Mouse (Mus musculus) intestine, embryonic 15.5 days (tissue): ENCODE results near the gene Uqcrq. TPM values are rescaled to one million over a fixed set of nuclear protein-coding genes. Genes with fewer than 3 reads are reported as not detected.

Experiments used
- ATAC-seq: fragments of 200-750 bp; cut with Nextera tagmentation; 2 replicates; pipeline ENCODE4 v1.8.0; 2017; ENCODE audit warnings: moderate TSS enrichment, moderate library complexity
- H3K27ac ChIP-seq: fragments of 300-500 bp; sonication (generic); 2 replicates; pipeline ENCODE4 v1.5.1; 2015; ENCODE audit warnings: mild to moderate bottlenecking, inconsistent platforms
- H3K27me3 ChIP-seq: fragments of 300-500 bp; sonication (generic); replicated peaks from 2 replicates; pipeline ENCODE4 v1.6.1; 2015; ENCODE audit warnings: inconsistent platforms
- H3K36me3 ChIP-seq: fragments of 300-500 bp; sonication (generic); 2 replicates; pipeline ENCODE4 v1.6.1; 2015; ENCODE audit warnings: inconsistent platforms
- H3K4me1 ChIP-seq: fragments of 300-500 bp; sonication (generic); replicated peaks from 2 replicates; pipeline ENCODE4 v1.6.1; 2015; ENCODE audit warnings: inconsistent platforms
- H3K4me2 ChIP-seq: fragments of 300-500 bp; sonication (generic); replicated peaks from 2 replicates; pipeline ENCODE4 v1.6.1; 2015; ENCODE audit warnings: mild to moderate bottlenecking, inconsistent platforms
- H3K4me3 ChIP-seq: fragments of 300-500 bp; sonication (generic); replicated peaks from 2 replicates; pipeline ENCODE4 v1.5.1; 2015; ENCODE audit warnings: inconsistent platforms
- H3K9ac ChIP-seq: fragments of 300-500 bp; sonication (generic); 2 replicates; pipeline ENCODE4 v1.6.1; 2015; ENCODE audit warnings: inconsistent platforms
- H3K9me3 ChIP-seq: fragments of 300-500 bp; sonication (generic); 2 replicates; pipeline ENCODE4 v1.6.1; 2016; ENCODE audit warnings: inconsistent platforms
- WGBS: fragments of 180-500 bp; shearing (Covaris S2); methylation state at CpG from one replicate; pipeline ENCODE4 v1.1.7; 2015; 5-methylcytosine and 5-hydroxymethylcytosine counted together
- polyA plus RNA-seq: library from polyadenylated mRNA; unstranded; fragments of >200 nt; fragmentation: Nextera tagmentation; extraction: Ambion mirVana; gene quantifications from 2 replicates; pipeline ENCODE4 v1.2.1, GENCODE M21; 2015

The Uqcrq gene
- polyA plus RNA-seq, 1 experiment from 2014 or later = 791 TPM

DNA sequence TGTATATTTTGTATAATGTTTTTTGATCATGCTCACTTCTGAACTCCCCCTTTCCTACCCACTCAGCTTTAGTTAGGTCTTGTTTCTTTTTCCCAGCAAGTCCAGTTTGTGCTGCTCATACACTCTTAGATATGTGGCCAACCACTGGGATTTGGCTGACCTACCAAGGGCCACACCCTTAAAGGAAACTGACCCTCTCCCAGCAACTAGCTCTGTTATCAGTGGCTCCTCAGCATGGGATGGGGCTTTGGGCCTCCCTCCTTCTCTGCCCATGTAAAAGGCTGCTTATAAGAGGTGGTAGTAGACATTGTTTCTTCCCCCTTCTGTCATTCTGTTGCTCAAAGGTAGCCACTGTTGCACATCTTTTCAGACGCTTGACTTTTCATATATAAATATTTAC is 51.7 kb downstream of the Uqcrq start:
- no peak overlapping the region for H3K4me2 ChIP-seq
- H3K9ac ChIP-seq = no peak overlapping the region
- H3K27me3 ChIP-seq = no peaks in the 10 kb centered on the region
- H3K9me3 ChIP-seq = no peaks in the 10 kb centered on the region
- ATAC-seq = no peak
- no peaks in the 10 kb centered on the region for H3K4me1 ChIP-seq
- no peak overlapping the region for H3K4me3 ChIP-seq
- WGBS = 76% methylated on average over 1 of the region's 1 CpGs
- H3K27ac ChIP-seq = no peak overlapping the region
- H3K36me3 ChIP-seq = peaks cover 5% of the 10 kb centered on the region; the same call in 1 of the 2 replicates

Other genes starting within 250 kb of the Uqcrq start
- gene Hspa4, start 130.4 kb downstream of the Uqcrq start, polyA plus RNA-seq = 103 and 106 TPM in 2 replicates
- gene Zcchc10, start 106.2 kb downstream of the Uqcrq start, polyA plus RNA-seq = 14.2 and 17.5 TPM in 2 replicates
- gene Aff4, start 80.0 kb downstream of the Uqcrq start, polyA plus RNA-seq = 33.7 and 35.4 TPM in 2 replicates
- gene Leap2, start 7.7 kb downstream of the Uqcrq start, polyA plus RNA-seq = 7.3 and 12.9 TPM in 2 replicates
- 1.3 and 1.6 TPM in 2 replicates for gene Gdf9, start 192 bp upstream of the Uqcrq start, polyA plus RNA-seq
- 0.10 TPM in 1 of 2 replicates, not detected in the other for gene Gm10447, start 26.3 kb upstream of the Uqcrq start, polyA plus RNA-seq
- 1.3 and 1.5 TPM in 2 replicates for gene Shroom1, start 26.4 kb upstream of the Uqcrq start, polyA plus RNA-seq
- gene Gm9837, start 39.6 kb upstream of the Uqcrq start, polyA plus RNA-seq = not detected in 2 replicates
- not detected in 2 replicates for gene Gm9945, start 49.3 kb upstream of the Uqcrq start, polyA plus RNA-seq
- gene Sowaha, start 49.4 kb upstream of the Uqcrq start, polyA plus RNA-seq = 0.56 and 0.57 TPM in 2 replicates
- gene Sept8, start 88.4 kb upstream of the Uqcrq start, polyA plus RNA-seq = 19.7 and 21.7 TPM in 2 replicates
- gene Kif3a, start 136.5 kb upstream of the Uqcrq start, polyA plus RNA-seq = 48.2 TPM in 2 replicates
- gene Il4, start 187.8 kb upstream of the Uqcrq start, polyA plus RNA-seq = 0.56 and 0.59 TPM in 2 replicates
- not detected in 2 replicates for gene Il13, start 203.9 kb upstream of the Uqcrq start, polyA plus RNA-seq